Mouse (Mus musculus): ENCODE measurements at regions not wholly inside any gene's neighbourhood (a gene's known extent, or its start where the extent isn't known, plus 50 kb on each side); places are given as distances from the start of the nearest gene placed in this dataset.

DNA sequence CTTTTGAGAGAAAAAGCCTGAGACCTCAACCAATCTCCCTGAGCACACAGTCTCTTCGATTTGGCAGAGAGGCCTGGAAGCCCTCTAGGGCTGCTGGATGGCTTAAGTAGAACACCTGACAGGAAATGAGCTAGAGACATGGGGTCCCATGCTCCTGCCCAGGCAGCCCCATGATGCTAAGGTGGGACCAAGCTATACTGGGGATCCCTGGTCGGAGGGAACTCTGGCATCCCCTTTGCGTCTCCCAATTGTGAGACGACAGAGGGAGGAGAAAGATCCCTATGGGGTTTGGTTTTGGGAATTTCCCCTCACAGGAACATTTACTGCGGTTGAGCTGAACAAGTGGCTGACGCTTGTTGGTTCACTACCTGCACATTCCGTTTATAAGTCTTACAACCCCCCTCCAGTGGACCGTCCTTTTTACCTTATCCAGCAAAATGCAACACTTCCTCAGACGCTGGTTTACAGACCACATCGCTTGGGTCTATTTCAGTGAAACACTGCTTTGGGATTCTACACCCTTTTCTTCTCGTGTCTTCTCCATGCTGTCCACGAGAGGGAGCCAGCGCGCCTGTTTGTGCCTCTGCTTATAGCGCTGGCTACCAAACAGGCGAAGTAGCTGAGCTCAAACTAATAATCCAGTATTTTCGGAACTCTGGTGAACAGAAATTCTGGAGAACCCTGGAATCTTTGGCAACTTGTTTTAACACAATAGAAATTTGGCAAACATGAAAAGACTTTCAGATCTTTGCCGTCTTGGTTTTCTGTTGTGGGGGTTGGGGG is 93.7 kb upstream of the Spred2 start:
- no peak overlapping the region for H3K27ac ChIP-seq (ENCODE audit: insufficient read depth, low read length)
- H3K4me1 ChIP-seq (ENCODE audit: control insufficient read depth, insufficient read depth, low read length), result peaks cover 6% of the 10 kb centered on the region
- TF ChIP-seq POLR2A (IDR thresholded peaks at IDR 0.05; ENCODE audit: extremely low read depth, insufficient read depth, low read length) (no peak), CTCF (IDR thresholded peaks at IDR 0.05; ENCODE audit: extremely low read depth, insufficient read depth, low read length) (peak; percentile 92)
- no peak overlapping the region for H3K4me3 ChIP-seq (ENCODE audit: insufficient read depth, low read length)

DNA sequence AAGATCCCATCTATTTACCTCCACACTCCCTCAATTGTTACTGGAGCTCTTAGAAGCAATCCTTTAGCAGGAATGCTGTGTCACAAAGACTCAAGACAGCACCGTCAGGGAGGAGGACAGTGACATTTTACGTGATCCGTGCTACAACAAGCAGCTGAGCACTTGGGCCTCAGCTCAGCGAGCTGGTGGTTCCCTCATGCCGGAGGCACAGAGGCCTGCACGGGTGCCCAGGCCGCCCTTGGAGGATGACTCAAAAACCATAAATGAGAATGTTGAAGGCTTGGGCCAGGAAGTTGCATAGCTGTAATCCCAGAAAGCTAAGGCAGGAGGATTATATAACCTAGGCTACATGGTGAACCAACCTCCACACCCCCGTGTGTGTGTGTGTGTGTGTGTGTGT is 89.6 kb upstream of the Spred2 start:
- Histone ChIP-seq H3K27ac (ENCODE audit: insufficient read depth, low read length) (peak overlapping the region; percentile 73), H3K4me3 (ENCODE audit: insufficient read depth, low read length) (no peak overlapping the region), H3K4me1 (ENCODE audit: control insufficient read depth, insufficient read depth, low read length) (peaks cover 8% of the 10 kb centered on the region)
- TF ChIP-seq POLR2A (IDR thresholded peaks at IDR 0.05; ENCODE audit: extremely low read depth, insufficient read depth, low read length) (no peak), CTCF (IDR thresholded peaks at IDR 0.05; ENCODE audit: extremely low read depth, insufficient read depth, low read length) (no peak)

DNA sequence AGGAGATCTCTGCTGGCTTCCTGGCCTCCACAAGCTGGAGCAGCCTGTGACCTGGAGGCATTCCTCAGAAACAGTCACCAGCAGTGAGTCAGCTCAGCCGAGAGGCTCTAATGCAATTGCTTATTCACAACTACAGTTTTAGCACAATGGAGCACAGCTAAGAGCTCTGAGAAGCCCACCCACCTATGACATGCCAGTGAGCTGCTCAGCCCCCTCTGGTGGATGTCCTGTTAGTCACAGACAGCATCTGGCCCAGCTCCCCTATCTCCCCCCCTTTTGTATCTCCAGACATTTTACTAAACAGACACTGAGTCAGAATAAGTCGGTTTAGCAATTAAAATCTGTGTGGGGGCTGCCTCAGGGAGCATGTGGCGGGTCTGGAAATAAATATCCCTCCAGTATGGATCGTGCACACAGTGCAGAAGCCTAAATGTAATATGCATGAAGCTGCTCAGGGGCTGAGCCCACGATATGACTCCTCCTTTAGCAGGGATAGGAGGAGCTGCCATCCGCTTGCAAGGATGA is 88.9 kb upstream of the Spred2 start:
- Histone ChIP-seq H3K27ac (ENCODE audit: insufficient read depth, low read length) (peak overlapping the region; percentile 73), H3K4me1 (ENCODE audit: control insufficient read depth, insufficient read depth, low read length) (peaks cover 8% of the 10 kb centered on the region), H3K4me3 (ENCODE audit: insufficient read depth, low read length) (no peak overlapping the region)
- peak; percentile 36 for TF ChIP-seq POLR2A (IDR thresholded peaks at IDR 0.05; ENCODE audit: extremely low read depth, insufficient read depth, low read length)
- 0 out of 2 replicates have a peak, but pooled peaks have one; percentile 21 for TF ChIP-seq CTCF (IDR thresholded peaks at IDR 0.05; ENCODE audit: extremely low read depth, insufficient read depth, low read length)

DNA sequence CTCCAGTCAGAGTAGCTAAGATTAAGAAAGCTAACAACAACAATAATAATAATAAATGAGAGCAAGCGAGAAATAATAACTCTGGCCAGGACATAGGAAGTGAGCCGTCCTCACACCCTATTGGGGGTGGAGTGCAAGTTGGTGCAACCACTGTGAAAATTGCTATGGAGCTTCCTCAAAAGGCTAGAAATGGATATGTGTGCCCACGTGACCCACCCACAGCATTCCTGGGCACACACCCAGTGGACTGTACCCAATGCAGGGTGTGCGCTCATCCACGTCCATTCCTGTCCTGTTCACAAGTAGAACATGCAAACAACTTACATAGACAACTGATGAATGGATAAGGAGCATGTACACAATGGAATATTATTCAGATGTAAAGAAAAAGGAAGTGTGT is 85.2 kb upstream of the Spred2 start:
- TF ChIP-seq POLR2A (IDR thresholded peaks at IDR 0.05; ENCODE audit: extremely low read depth, insufficient read depth, low read length) (no peak), CTCF (IDR thresholded peaks at IDR 0.05; ENCODE audit: extremely low read depth, insufficient read depth, low read length) (no peak)
- Histone ChIP-seq H3K27ac (ENCODE audit: insufficient read depth, low read length) (no peak overlapping the region), H3K4me1 (ENCODE audit: control insufficient read depth, insufficient read depth, low read length) (peaks cover 7% of the 10 kb centered on the region), H3K4me3 (ENCODE audit: insufficient read depth, low read length) (no peak overlapping the region)

DNA sequence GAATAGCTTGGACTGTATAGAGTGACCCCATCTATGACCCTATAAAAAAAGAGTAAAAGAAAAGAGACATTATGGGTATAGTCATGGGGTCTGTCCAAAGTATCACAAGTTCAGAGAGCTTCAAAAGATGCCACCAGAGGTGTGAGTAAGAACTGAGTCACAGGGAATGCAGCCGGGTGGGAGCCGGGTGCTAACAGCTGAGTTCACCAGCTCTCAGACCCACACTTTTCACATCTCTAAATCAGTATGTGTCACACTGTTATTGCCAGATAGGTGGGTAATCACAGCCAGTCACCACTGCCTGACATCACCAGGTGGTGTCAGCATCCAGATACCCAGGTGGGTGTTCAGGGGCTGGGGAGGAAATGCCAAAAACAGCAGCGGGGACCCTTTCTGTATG is 81.1 kb upstream of the Spred2 start:
- Histone ChIP-seq H3K4me1 (ENCODE audit: control insufficient read depth, insufficient read depth, low read length) (no peaks in the 10 kb centered on the region), H3K27ac (ENCODE audit: insufficient read depth, low read length) (no peak overlapping the region), H3K4me3 (ENCODE audit: insufficient read depth, low read length) (no peak overlapping the region)
- TF ChIP-seq POLR2A (IDR thresholded peaks at IDR 0.05; ENCODE audit: extremely low read depth, insufficient read depth, low read length), result no peak
- no peak for TF ChIP-seq CTCF (IDR thresholded peaks at IDR 0.05; ENCODE audit: extremely low read depth, insufficient read depth, low read length)

DNA sequence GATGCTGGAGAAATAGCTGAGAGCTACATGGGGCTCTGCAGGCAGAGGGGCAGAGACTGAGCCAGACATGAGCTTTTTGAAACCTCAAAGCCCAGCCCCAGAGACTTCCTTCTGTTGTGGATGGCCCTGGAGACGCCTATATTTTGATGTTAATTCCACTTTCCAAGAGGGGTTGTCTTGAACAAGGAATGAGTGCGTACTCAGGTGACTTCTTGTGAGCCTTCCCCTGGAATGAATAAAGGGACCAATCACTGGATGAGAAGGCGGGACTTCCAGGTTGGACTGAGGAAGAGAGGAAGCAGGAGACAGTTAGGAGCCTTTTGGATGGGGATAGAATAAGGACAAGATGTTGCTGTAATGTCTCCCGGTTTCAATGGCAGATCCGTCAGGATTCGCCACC is 76.3 kb upstream of the Spred2 start:
- Histone ChIP-seq H3K4me1 (ENCODE audit: control insufficient read depth, insufficient read depth, low read length) (no peaks in the 10 kb centered on the region), H3K4me3 (ENCODE audit: insufficient read depth, low read length) (no peak overlapping the region), H3K27ac (ENCODE audit: insufficient read depth, low read length) (no peak overlapping the region)
- TF ChIP-seq POLR2A (IDR thresholded peaks at IDR 0.05; ENCODE audit: extremely low read depth, insufficient read depth, low read length) (no peak), CTCF (IDR thresholded peaks at IDR 0.05; ENCODE audit: extremely low read depth, insufficient read depth, low read length) (no peak)

DNA sequence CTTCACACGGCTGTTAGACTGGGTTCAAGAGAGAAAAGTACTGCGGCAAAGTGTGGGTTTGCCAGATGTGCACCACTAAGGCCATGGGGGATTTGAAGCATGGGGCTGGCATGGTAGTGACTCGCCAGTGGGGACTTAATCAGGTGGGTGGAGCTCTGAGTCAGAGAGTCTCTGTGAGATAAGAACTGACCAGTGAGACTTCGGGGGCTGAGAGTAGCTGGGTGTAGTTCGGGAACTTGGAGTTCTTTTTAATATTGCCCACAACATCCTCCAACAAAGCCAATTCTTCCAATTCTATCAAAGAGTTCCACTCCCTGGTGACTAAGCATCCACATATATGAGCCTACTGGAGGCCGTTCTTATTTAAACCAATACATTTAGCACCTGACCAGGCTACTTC is 75.8 kb upstream of the Spred2 start:
- TF ChIP-seq POLR2A (IDR thresholded peaks at IDR 0.05; ENCODE audit: extremely low read depth, insufficient read depth, low read length) (no peak), CTCF (IDR thresholded peaks at IDR 0.05; ENCODE audit: extremely low read depth, insufficient read depth, low read length) (no peak)
- H3K4me1 ChIP-seq (ENCODE audit: control insufficient read depth, insufficient read depth, low read length), result no peaks in the 10 kb centered on the region
- H3K4me3 ChIP-seq (ENCODE audit: insufficient read depth, low read length), result no peak overlapping the region
- H3K27ac ChIP-seq (ENCODE audit: insufficient read depth, low read length), result no peak overlapping the region

DNA sequence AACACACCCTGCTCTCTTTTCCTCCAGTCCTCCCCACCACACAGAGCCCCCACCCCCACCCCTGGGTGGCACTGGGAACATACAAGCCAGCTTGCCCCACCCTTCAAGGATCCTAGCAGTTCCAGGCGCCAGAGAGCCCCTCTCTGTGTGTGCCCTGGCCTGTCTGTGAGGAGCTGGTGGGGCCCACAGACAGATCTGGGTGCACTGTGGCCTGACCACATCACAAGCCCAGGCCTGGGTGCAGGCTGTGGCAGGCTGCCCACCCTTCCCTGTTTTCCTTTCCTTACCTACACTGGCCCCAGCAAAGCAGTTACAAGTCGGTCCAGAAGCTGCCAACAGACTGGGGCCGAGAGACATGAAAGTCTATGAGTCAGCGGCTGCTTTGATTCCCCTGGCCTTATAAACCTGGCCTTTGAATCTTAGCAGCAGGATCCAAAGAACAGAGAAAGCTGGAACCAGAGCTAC is 74.8 kb upstream of the Spred2 start:
- TF ChIP-seq CTCF (IDR thresholded peaks at IDR 0.05; ENCODE audit: extremely low read depth, insufficient read depth, low read length) (no peak), POLR2A (IDR thresholded peaks at IDR 0.05; ENCODE audit: extremely low read depth, insufficient read depth, low read length) (no peak)
- Histone ChIP-seq H3K4me1 (ENCODE audit: control insufficient read depth, insufficient read depth, low read length) (no peaks in the 10 kb centered on the region), H3K4me3 (ENCODE audit: insufficient read depth, low read length) (no peak overlapping the region), H3K27ac (ENCODE audit: insufficient read depth, low read length) (no peak overlapping the region)

DNA sequence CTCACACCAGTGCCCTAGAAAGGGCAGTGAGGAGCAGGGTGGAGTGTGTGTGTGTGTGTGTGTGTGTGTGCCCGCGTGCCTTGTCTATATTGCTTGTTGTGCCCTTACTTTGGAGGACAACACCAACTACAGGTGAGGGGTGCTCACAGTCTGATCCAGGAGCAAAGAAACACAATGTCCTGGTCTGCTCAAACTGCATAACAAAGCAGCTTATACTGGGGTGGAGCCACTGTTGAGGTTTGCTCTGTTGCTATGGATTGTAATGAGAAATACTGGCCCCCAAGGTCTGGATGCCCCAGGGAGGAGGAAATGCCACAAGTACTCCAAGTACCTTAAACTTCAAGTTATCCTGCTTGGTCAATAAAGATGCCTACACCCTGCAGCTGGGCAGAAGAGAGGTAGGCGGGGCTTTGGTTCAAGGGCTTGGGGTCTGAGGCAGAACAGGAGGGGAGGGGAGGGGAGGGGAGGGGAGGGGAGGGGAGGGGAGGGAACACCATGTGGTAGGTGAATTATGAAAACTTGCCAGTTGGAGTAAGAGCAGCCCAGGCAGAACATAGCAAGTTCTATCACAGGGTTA is 74.2 kb upstream of the Spred2 start:
- Histone ChIP-seq H3K27ac (ENCODE audit: insufficient read depth, low read length) (no peak overlapping the region), H3K4me1 (ENCODE audit: control insufficient read depth, insufficient read depth, low read length) (no peaks in the 10 kb centered on the region)
- TF ChIP-seq CTCF (IDR thresholded peaks at IDR 0.05; ENCODE audit: extremely low read depth, insufficient read depth, low read length), result no peak
- no peak for TF ChIP-seq POLR2A (IDR thresholded peaks at IDR 0.05; ENCODE audit: extremely low read depth, insufficient read depth, low read length)

More for the DNA sequence above, 74.2 kb upstream of the Spred2 start:
- H3K4me3 ChIP-seq (ENCODE audit: insufficient read depth, low read length), result no peak overlapping the region

Data from cortical plate, adult 2 months (tissue).